Mouse (Mus musculus) liver, adult 2 months (tissue): ENCODE data around the gene Tsg101.

ENCODE experiments used
- CTCF ChIP-seq: fragments of 200-500 bp; IDR thresholded peaks from 2 replicates; pipeline ENCODE4 v1.5.1; 2011; ENCODE audit warnings: low read depth, low read length, control low read depth
- POLR2A ChIP-seq: fragments of 200-500 bp; IDR thresholded peaks from 2 replicates; pipeline ENCODE4 v1.6.1; 2011; ENCODE audit warnings: low read length, control low read depth; ENCODE audit not compliant: insufficient read depth; ENCODE audit errors: extremely low read depth

GRCm38 (mm10) chr7:46840326-46840725 lies 79.4 kb downstream of the Tsg101 start:
- TF ChIP-seq POLR2A: no peak
- no peak for TF ChIP-seq CTCF
